Comparison of ENCODE assay signal across 8 mouse cellular contexts in genomic region chr4:107889385-107889730, GRCm38 (mm10). TPM values are rescaled to one million over a fixed set of nuclear protein-coding genes. Genes with fewer than 3 reads are reported as not detected.
DNase-seq lines count a peak whose midpoint lies in the region; ATAC-seq and TF ChIP-seq lines count a peak whose summit lies in the region.

No protein-coding gene starts in this region.

- no peaks in the 10 kb centered on the region for H3K9me3 ChIP-seq in embryonic facial prominence, embryonic 14.5 days (ENCODE audit: control insufficient read depth, low read length)
- H3K9me3 ChIP-seq in intestine, postnatal 0 days (ENCODE audit: control insufficient read depth) = no peaks in the 10 kb centered on the region
- no peaks in the 10 kb centered on the region for H3K9me3 ChIP-seq in neural tube, embryonic 14.5 days (ENCODE audit: control insufficient read depth, low read length)

- peak overlapping the region; percentile 71 for H3K9ac ChIP-seq in embryonic facial prominence, embryonic 14.5 days (ENCODE audit: low read depth, low read length)
- H3K9ac ChIP-seq in intestine, postnatal 0 days (ENCODE audit: low read depth, low read length) = peak overlapping the region; percentile 60
- peak overlapping the region; percentile 58 for H3K9ac ChIP-seq in neural tube, embryonic 14.5 days (replicated peaks; ENCODE audit: low read depth, low read length)

- peak overlapping the region; percentile 85 for H3K4me3 ChIP-seq in lung, adult 2 months (replicated peaks; ENCODE audit: extremely low read depth, low read depth, low read length)
- peak overlapping the region; percentile 58 for H3K4me3 ChIP-seq in embryonic facial prominence, embryonic 14.5 days (ENCODE audit: low read depth, low read length)
- peak overlapping the region; percentile 70 for H3K4me3 ChIP-seq in intestine, postnatal 0 days (ENCODE audit: low read depth, low read length)
- peak overlapping the region; percentile 42 for H3K4me3 ChIP-seq in neural tube, embryonic 14.5 days (ENCODE audit: low read depth, low read length)

- peak overlapping the region; percentile 85 for H3K4me2 ChIP-seq in embryonic facial prominence, embryonic 14.5 days (ENCODE audit: low read depth, low read length)
- peak overlapping the region; percentile 79 for H3K4me2 ChIP-seq in intestine, postnatal 0 days (replicated peaks; ENCODE audit: low read depth)
- H3K4me2 ChIP-seq in neural tube, embryonic 14.5 days (ENCODE audit: low read depth, low read length) = peak overlapping the region; percentile 80

- no peak for DNase-seq in lung, adult 2 months
- DNase-seq in lung, postnatal 4 days = no peak
- DNase-seq in embryonic facial prominence, embryonic 14.5 days (ENCODE audit: low spot score) = no peak
- DNase-seq in adipocyte (ENCODE audit: low spot score) = no peak
- no peak for DNase-seq in frontal cortex, postnatal 14 days (ENCODE audit: low spot score in 2 of 2)
- no peak for DNase-seq in kidney, postnatal 36 days

- H3K27ac ChIP-seq in embryonic facial prominence, embryonic 14.5 days (replicated peaks; ENCODE audit: low read depth, low read length) = peak overlapping the region; percentile 91
- H3K27ac ChIP-seq in intestine, postnatal 0 days (ENCODE audit: low read depth, low read length) = peak overlapping the region; percentile 42; the same call in 1 of the 2 replicates
- peak overlapping the region; percentile 92 for H3K27ac ChIP-seq in neural tube, embryonic 14.5 days (ENCODE audit: low read depth, low read length)

- no peaks in the 10 kb centered on the region for H3K27me3 ChIP-seq in embryonic facial prominence, embryonic 14.5 days (replicated peaks; ENCODE audit: control insufficient read depth, insufficient read depth, low read length)
- no peaks in the 10 kb centered on the region for H3K27me3 ChIP-seq in intestine, postnatal 0 days (replicated peaks; ENCODE audit: control insufficient read depth, insufficient read depth, low read length)
- H3K27me3 ChIP-seq in neural tube, embryonic 14.5 days (ENCODE audit: control insufficient read depth, insufficient read depth, low read length) = no peaks in the 10 kb centered on the region

- ATAC-seq in embryonic facial prominence, embryonic 14.5 days (ENCODE audit: low read depth) = peak; percentile 34
- peak; percentile 22 for ATAC-seq in intestine, postnatal 0 days
- ATAC-seq in neural tube, embryonic 14.5 days (ENCODE audit: low read depth) = peak; percentile 52

- peaks cover 58% of the 10 kb centered on the region for H3K36me3 ChIP-seq in embryonic facial prominence, embryonic 14.5 days (ENCODE audit: control insufficient read depth, insufficient read depth, low read length)
- peaks cover 43% of the 10 kb centered on the region for H3K36me3 ChIP-seq in intestine, postnatal 0 days (ENCODE audit: control insufficient read depth, insufficient read depth)
- peaks cover 35% of the 10 kb centered on the region for H3K36me3 ChIP-seq in neural tube, embryonic 14.5 days (ENCODE audit: control insufficient read depth, insufficient read depth, low read length)

- TF ChIP-seq POLR2A in lung, adult 2 months (IDR thresholded peaks at IDR 0.05; ENCODE audit: borderline replicate concordance, extremely low read depth, low read depth, low read length) = no peak

- TF ChIP-seq CTCF in lung, adult 2 months (IDR thresholded peaks at IDR 0.05; ENCODE audit: insufficient read depth, low read length) = no peak
- TF ChIP-seq CTCF in intestine, postnatal 0 days (IDR thresholded peaks at IDR 0.05; ENCODE audit: low read depth) = no peak

- peaks cover 3% of the 10 kb centered on the region for H3K4me1 ChIP-seq in lung, adult 2 months (ENCODE audit: control insufficient read depth, insufficient read depth, low read length)
- peaks cover 9% of the 10 kb centered on the region for H3K4me1 ChIP-seq in embryonic facial prominence, embryonic 14.5 days (ENCODE audit: control insufficient read depth, insufficient read depth, low read length)
- no peaks in the 10 kb centered on the region for H3K4me1 ChIP-seq in intestine, postnatal 0 days (replicated peaks; ENCODE audit: control insufficient read depth, insufficient read depth, low read length)
- H3K4me1 ChIP-seq in neural tube, embryonic 14.5 days (ENCODE audit: control insufficient read depth, insufficient read depth, low read length) = no peaks in the 10 kb centered on the region

- WGBS in lung, adult 2 months = under 1% methylated on average over 12 of the region's 12 CpGs
- 2% methylated on average over 12 of the region's 12 CpGs for WGBS in embryonic facial prominence, embryonic 14.5 days
- under 1% methylated on average over 12 of the region's 12 CpGs for WGBS in intestine, postnatal 0 days
- under 1% methylated on average over 12 of the region's 12 CpGs for WGBS in neural tube, embryonic 14.5 days

RNA-seq across cellular contexts. Expression of gene 0610037L13Rik, which starts 0.3 kb away (rescaled TPM):
- 31.5 and 40.9 TPM in 2 replicates for polyA plus RNA-seq in lung, adult 2 months (2012; rRNA removed)
- polyA plus RNA-seq in embryonic facial prominence, embryonic 14.5 days (2014; fragmentation: Nextera tagmentation; extraction: Ambion mirVana) = 158 and 164 TPM in 2 replicates
- polyA plus RNA-seq in intestine, postnatal 0 days (2015; fragmentation: Nextera tagmentation; extraction: Ambion mirVana) = 72.4 and 76.2 TPM in 2 replicates
- 82.6 and 91.7 TPM in 2 replicates for polyA plus RNA-seq in neural tube, embryonic 14.5 days (2014; fragmentation: Nextera tagmentation; extraction: Ambion mirVana)

RNA-seq across cellular contexts. Expression of gene Magoh, which starts 9.8 kb away (rescaled TPM):
- polyA plus RNA-seq in lung, adult 2 months (2012; rRNA removed) = 22.3 and 39.3 TPM in 2 replicates
- polyA plus RNA-seq in embryonic facial prominence, embryonic 14.5 days (2014; fragmentation: Nextera tagmentation; extraction: Ambion mirVana) = 171 and 176 TPM in 2 replicates
- 114 and 121 TPM in 2 replicates for polyA plus RNA-seq in intestine, postnatal 0 days (2015; fragmentation: Nextera tagmentation; extraction: Ambion mirVana)
- polyA plus RNA-seq in neural tube, embryonic 14.5 days (2014; fragmentation: Nextera tagmentation; extraction: Ambion mirVana) = 104 and 120 TPM in 2 replicates

RNA-seq across cellular contexts. Expression of gene Cpt2, which starts 34.1 kb away (rescaled TPM):
- polyA plus RNA-seq in lung, adult 2 months (2012; rRNA removed) = 65.3 and 68.3 TPM in 2 replicates
- 32.4 and 36.3 TPM in 2 replicates for polyA plus RNA-seq in embryonic facial prominence, embryonic 14.5 days (2014; fragmentation: Nextera tagmentation; extraction: Ambion mirVana)
- 128 and 130 TPM in 2 replicates for polyA plus RNA-seq in intestine, postnatal 0 days (2015; fragmentation: Nextera tagmentation; extraction: Ambion mirVana)
- 14.0 and 19.3 TPM in 2 replicates for polyA plus RNA-seq in neural tube, embryonic 14.5 days (2014; fragmentation: Nextera tagmentation; extraction: Ambion mirVana)

Comparison
In these comparisons a context has a peak if more than half of its experiments do, and no peak if none do; other contexts are left out.
1. H3K27ac ChIP-seq: peak in every context shown above with its lines; median percentile 92 in neural tube, embryonic 14.5 days; 91 in embryonic facial prominence, embryonic 14.5 days; 42 in intestine, postnatal 0 days.